Mouse (Mus musculus) liver, adult 2 months (tissue): Measurements from ENCODE around the gene Mon1a. TPM values are rescaled to one million over a fixed set of nuclear protein-coding genes. Genes with fewer than 3 reads are reported as not detected.

ENCODE experiments used
- DNase-seq: peaks from one replicate; pipeline ENCODE4 v3.0.0-alpha.2; 2011; ENCODE audit warnings: low read depth, low spot score; ENCODE audit errors: extremely low read depth
- H3K27ac ChIP-seq: fragments of 200-500 bp; replicated peaks from 2 replicates; pipeline ENCODE4 v1.5.1; 2012; ENCODE audit warnings: low read depth, mild to moderate bottlenecking, control low read depth, inconsistent platforms, low read length; ENCODE audit not compliant: insufficient read depth
- H3K27me3 ChIP-seq: fragments of 200-500 bp; 2 replicates; pipeline ENCODE4 v1.6.1; 2012; ENCODE audit warnings: mild to moderate bottlenecking, moderate library complexity, low read length, inconsistent platforms; ENCODE audit not compliant: control insufficient read depth, insufficient read depth
- H3K36me3 ChIP-seq: fragments of 200-500 bp; 2 replicates; pipeline ENCODE4 v1.6.1; 2012; ENCODE audit warnings: low read length, inconsistent platforms; ENCODE audit not compliant: control insufficient read depth, insufficient read depth
- H3K4me1 ChIP-seq: fragments of 200-500 bp; 2 replicates; pipeline ENCODE4 v1.6.1; 2011; ENCODE audit warnings: low read length; ENCODE audit not compliant: control insufficient read depth, insufficient read depth
- H3K4me3 ChIP-seq: fragments of 200-500 bp; 2 replicates; pipeline ENCODE4 v1.5.1; 2011; ENCODE audit warnings: low read depth, mild to moderate bottlenecking, control low read depth, low read length, moderate library complexity; ENCODE audit not compliant: insufficient read depth
- H3K79me2 ChIP-seq: fragments of 200-500 bp; 2 replicates; pipeline ENCODE4 v1.6.1; 2012; ENCODE audit warnings: inconsistent platforms, mild to moderate bottlenecking, low read length, moderate library complexity; ENCODE audit not compliant: control insufficient read depth, insufficient read depth
- H3K9ac ChIP-seq: fragments of 200-500 bp; 2 replicates; pipeline ENCODE4 v1.6.1; 2012; ENCODE audit warnings: low read depth, mild to moderate bottlenecking, control low read depth, inconsistent platforms, low read length
- CTCF ChIP-seq: fragments of 200-500 bp; IDR thresholded peaks from 2 replicates; pipeline ENCODE4 v1.5.1; 2011; ENCODE audit warnings: low read depth, low read length, control low read depth
- POLR2A ChIP-seq: fragments of 200-500 bp; IDR thresholded peaks from 2 replicates; pipeline ENCODE4 v1.6.1; 2011; ENCODE audit warnings: low read length, control low read depth; ENCODE audit not compliant: insufficient read depth; ENCODE audit errors: extremely low read depth
- WGBS: fragments of 180-500 bp; shearing (Covaris S2); methylation state at CpG from one replicate; pipeline ENCODE4 v1.1.7; 2018; 5-methylcytosine and 5-hydroxymethylcytosine counted together
- polyA plus RNA-seq: library from polyadenylated mRNA; depleted of rRNA; stranded (reverse); fragments of >200 nt; gene quantifications from 2 replicates; pipeline ENCODE4 v1.2.3, GENCODE M21; 2012; rRNA removed
- total RNA-seq: library from RNA; depleted of rRNA; stranded (reverse); fragments of >200 nt; gene quantifications from 2 replicates; pipeline ENCODE4 v1.2.3, GENCODE M21; 2014; rRNA removed

The Mon1a gene
- total and polyA plus RNA-seq, 2 experiments, result 12.4 to 29.6 TPM

DNA sequence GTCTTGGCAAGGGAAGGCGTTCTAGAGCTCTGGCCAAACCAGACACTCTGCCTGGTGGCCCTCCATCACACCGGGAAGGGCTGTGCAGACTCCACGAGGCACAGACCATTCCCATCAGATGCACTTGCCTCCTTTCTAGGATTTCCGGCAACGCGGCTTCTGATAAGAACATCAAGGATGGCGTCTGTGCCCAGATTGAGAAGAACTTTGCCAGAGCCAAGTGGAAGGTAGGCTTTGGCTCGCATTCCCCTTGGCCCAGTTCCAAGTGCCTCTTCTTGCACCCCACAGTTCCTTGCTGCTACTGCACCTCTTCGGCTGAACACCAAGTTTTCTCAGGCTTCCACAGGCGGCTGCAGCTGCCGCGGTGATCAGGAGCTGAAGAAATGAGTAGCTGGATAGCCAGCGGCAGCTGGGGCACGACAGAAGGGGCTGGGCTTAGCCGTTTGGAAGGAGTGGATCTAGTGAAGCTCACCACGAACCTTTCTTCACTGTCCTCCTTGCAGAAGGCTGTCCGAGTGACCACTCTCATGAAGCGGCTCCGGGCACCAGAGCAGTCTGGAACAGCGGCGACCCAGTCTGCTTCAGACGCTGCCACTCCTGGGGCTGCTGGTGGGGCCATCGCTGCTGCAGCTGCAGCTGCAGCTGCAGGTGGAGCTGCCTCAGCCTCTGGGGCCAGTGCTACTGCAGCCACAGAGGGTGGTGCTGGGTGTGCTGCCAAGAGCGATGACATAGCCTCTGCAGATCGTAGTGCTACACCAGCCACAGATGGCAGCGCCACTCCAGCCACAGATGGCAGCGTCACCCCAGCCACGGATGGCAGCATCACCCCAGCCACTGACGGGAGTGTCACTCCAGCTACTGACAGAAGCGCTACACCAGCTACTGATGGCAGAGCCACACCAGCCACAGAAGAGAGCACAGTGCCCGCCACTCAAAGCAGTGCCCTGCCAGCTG, 59.6 kb downstream of the Mon1a start:
- H3K27ac ChIP-seq, result no peak overlapping the region
- WGBS, result 88% methylated on average over 31 of the region's 31 CpGs
- no peak overlapping the region for H3K4me3 ChIP-seq
- TF ChIP-seq POLR2A (no peak), CTCF (no peak)
- DNase-seq, result no peak
- no peaks in the 10 kb centered on the region for H3K36me3 ChIP-seq
- H3K4me1 ChIP-seq, result no peaks in the 10 kb centered on the region
- H3K79me2 ChIP-seq, result no peaks in the 10 kb centered on the region
- no peak overlapping the region for H3K9ac ChIP-seq
- H3K27me3 ChIP-seq, result no peaks in the 10 kb centered on the region

DNA sequence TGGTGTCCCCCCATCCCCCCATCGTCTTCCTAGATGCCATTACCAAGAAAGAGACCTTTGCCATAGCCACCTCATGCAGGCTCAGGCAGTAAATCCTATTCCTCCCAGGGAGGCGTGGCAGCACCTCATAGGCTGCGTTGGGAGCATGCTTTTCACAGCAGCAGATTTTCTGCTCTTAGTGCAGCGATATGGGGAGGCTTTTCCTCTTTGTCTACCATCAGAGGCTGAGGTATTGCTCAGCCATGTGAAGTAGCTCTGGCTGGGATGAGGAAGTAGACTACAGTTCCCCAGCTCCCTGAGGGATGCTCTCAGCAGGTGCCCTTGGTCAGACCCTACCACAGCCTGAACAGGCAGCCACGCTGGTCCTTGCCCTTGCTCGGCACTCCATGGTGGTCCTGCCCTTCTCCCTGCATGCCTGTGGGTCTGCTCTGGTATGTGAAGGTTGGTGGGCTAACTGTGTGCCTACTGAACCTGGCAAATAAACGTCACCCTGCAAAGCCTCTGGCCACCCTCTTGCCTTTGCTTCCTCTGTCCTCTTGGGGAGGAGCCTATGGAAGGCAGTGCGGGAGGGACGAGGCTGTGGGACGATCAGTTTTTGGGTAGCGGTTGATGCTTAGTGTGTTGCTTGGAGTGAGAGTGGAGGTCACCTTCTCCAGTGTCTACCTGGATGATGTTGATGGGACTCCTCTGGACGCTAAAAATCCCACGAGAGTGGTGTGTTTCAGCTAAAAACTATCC, 61.4 kb downstream of the Mon1a start:
- Histone ChIP-seq H3K4me1 (no peaks in the 10 kb centered on the region), H3K27ac (no peak overlapping the region), H3K4me3 (no peak overlapping the region), H3K79me2 (no peaks in the 10 kb centered on the region), H3K9ac (no peak overlapping the region), H3K27me3 (no peaks in the 10 kb centered on the region), H3K36me3 (no peaks in the 10 kb centered on the region)
- TF ChIP-seq POLR2A (no peak), CTCF (no peak)
- DNase-seq, result no peak
- 86% methylated on average over 13 of the region's 13 CpGs for WGBS

DNA sequence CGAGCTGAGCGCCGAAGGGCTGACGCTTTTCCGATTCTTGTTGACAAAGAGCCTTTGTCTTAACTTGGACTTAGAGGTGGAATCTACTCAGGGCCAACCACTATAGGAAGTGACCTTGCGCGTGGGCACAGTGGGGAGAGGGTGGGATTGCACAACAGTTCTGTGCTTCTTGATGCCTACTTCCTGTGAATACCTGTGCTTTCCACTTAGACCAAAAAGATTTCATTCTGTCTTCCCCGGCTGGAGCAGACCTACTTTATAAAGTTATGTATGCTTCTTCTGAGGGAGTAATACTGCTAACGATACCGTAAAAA, 61.9 kb downstream of the Mon1a start, which contains the start of gene Traip:
Gene Traip, plus strand, starts transcription at position 215 of the 314 bp plus-strand sequence.
- TF ChIP-seq CTCF (no peak), POLR2A (no peak)
- 90% methylated on average over 10 of the region's 10 CpGs for WGBS

DNA sequence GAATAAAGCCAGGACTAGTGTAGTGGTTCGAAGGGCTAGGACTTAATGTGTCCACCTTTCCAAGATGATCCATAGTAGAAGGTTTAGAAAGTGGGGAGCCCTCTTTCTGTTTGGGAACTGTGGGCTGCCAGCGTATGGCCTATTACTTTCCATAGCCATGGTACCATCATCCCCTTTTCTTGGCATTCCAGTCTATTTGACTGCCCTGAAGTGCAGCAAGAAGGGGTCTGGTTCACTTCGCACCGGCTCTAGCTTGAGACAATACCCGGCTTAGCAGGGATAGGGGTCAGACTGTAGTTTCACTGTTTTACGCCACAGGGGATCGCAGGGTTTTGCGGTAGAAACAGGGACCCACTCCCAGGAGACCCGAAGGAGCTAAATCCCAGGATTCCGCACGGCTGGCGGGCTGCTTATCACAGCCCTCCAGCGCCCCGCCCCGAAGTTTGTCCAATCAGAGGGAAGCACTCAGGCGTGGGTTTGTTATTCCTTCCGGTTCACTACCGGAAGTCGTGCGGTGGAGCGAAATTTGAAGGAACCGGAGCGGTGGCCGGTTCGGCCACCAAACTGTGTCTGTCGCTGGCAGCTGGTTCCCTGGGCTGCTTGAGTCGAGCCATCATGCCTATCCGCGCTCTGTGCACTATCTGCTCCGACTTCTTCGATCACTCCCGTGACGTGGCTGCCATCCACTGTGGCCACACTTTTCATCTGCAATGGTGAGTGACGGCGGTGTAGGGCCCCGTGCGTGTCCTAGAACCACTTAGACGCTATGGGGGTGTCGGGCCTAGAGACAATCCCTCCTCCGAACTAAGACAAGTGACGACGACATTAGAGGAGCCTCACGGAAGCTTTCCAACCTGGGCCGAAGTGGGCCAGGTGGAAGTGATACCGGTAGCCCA, 62.8 kb downstream of the Mon1a start:
- WGBS, result 8% methylated on average over 45 of the region's 45 CpGs

More for the DNA sequence above, 61.9 kb downstream of the Mon1a start, which contains the start of gene Traip:
- Histone ChIP-seq H3K9ac (peak within 1 kb of the TSS; percentile 91), H3K4me3 (peak within 1 kb of the TSS; percentile 81), H3K36me3 (no peaks in the 10 kb centered on the region), H3K27ac (peak within 1 kb of the TSS; percentile 89), H3K79me2 (no peaks in the 10 kb centered on the region), H3K4me1 (no peaks in the 10 kb centered on the region), H3K27me3 (no peaks in the 10 kb centered on the region)
- DNase-seq, result no peak

More for the DNA sequence above, 62.8 kb downstream of the Mon1a start:
- peak; percentile 51; the same call in 1 of the 2 replicates for TF ChIP-seq POLR2A
- TF ChIP-seq CTCF, result no peak
- no peaks in the 10 kb centered on the region for H3K27me3 ChIP-seq
- peak overlapping the region; percentile 91 for H3K9ac ChIP-seq
- no peaks in the 10 kb centered on the region for H3K79me2 ChIP-seq
- H3K27ac ChIP-seq, result peak overlapping the region; percentile 89
- H3K4me1 ChIP-seq, result no peaks in the 10 kb centered on the region
- H3K36me3 ChIP-seq, result no peaks in the 10 kb centered on the region
- peak overlapping the region; percentile 81 for H3K4me3 ChIP-seq
- peak; percentile 69 for DNase-seq

Other genes starting within 250 kb of the Mon1a start
- gene Slc38a3, start 218.6 kb upstream of the Mon1a start, total RNA-seq, result 982 and 1,378 TPM in 2 replicates
- 3,567 and 4,585 TPM in 2 replicates for gene Slc38a3, start 218.6 kb upstream of the Mon1a start, polyA plus RNA-seq
- 3.2 and 6.3 TPM in 2 replicates for gene Gnat1, start 208.4 kb upstream of the Mon1a start, total RNA-seq
- gene Gnat1, start 208.4 kb upstream of the Mon1a start, polyA plus RNA-seq, result 5.5 and 7.1 TPM in 2 replicates
- 3.5 and 4.6 TPM in 2 replicates for gene Sema3f, start 177.7 kb upstream of the Mon1a start, total RNA-seq
- 6.7 and 8.9 TPM in 2 replicates for gene Sema3f, start 177.7 kb upstream of the Mon1a start, polyA plus RNA-seq
- gene Rbm5, start 117.2 kb upstream of the Mon1a start, total RNA-seq, result 46.2 and 48.3 TPM in 2 replicates
- 18.1 and 31.3 TPM in 2 replicates for gene Rbm5, start 117.2 kb upstream of the Mon1a start, polyA plus RNA-seq
- 31.8 and 34.4 TPM in 2 replicates for gene Rbm6, start 14.9 kb upstream of the Mon1a start, total RNA-seq
- gene Rbm6, start 14.9 kb upstream of the Mon1a start, polyA plus RNA-seq, result 8.3 and 9.9 TPM in 2 replicates
- gene Mst1r, start 18.7 kb downstream of the Mon1a start, total RNA-seq, result 0.18 and 0.27 TPM in 2 replicates
- gene Mst1r, start 18.7 kb downstream of the Mon1a start, polyA plus RNA-seq, result 0.70 and 1.2 TPM in 2 replicates
- gene Actl11, start 40.3 kb downstream of the Mon1a start, total RNA-seq, result not detected in 2 replicates
- gene Actl11, start 40.3 kb downstream of the Mon1a start, polyA plus RNA-seq, result not detected in 2 replicates
- 0.07 TPM in 1 of 2 replicates, not detected in the other for gene Camkv, start 47.5 kb downstream of the Mon1a start, total RNA-seq
- not detected in 2 replicates for gene Camkv, start 47.5 kb downstream of the Mon1a start, polyA plus RNA-seq
- 0.18 and 0.40 TPM in 2 replicates for gene Traip, start 62.0 kb downstream of the Mon1a start, total RNA-seq
- 0.12 and 0.21 TPM in 2 replicates for gene Traip, start 62.0 kb downstream of the Mon1a start, polyA plus RNA-seq
- gene Uba7, start 87.4 kb downstream of the Mon1a start, total RNA-seq, result 16.4 and 22.0 TPM in 2 replicates
- gene Uba7, start 87.4 kb downstream of the Mon1a start, polyA plus RNA-seq, result 19.3 and 30.6 TPM in 2 replicates
- gene Gm20661, start 94.9 kb downstream of the Mon1a start, total RNA-seq, result not detected in 2 replicates
- gene Gm20661, start 94.9 kb downstream of the Mon1a start, polyA plus RNA-seq, result 0.10 TPM in 1 of 2 replicates, not detected in the other
- gene Inka1, start 97.7 kb downstream of the Mon1a start, total RNA-seq, result 0.87 and 1.3 TPM in 2 replicates
- gene Inka1, start 97.7 kb downstream of the Mon1a start, polyA plus RNA-seq, result 1.1 and 1.7 TPM in 2 replicates
- gene Cdhr4, start 104.3 kb downstream of the Mon1a start, total RNA-seq, result not detected in 2 replicates
- 0.19 and 0.44 TPM in 2 replicates for gene Cdhr4, start 104.3 kb downstream of the Mon1a start, polyA plus RNA-seq
- gene Gm20662, start 108.2 kb downstream of the Mon1a start, total RNA-seq, result 1.7 TPM in 1 of 2 replicates, not detected in the other
- 0.44 and 0.76 TPM in 2 replicates for gene Gm20662, start 108.2 kb downstream of the Mon1a start, polyA plus RNA-seq
- gene Ip6k1, start 114.3 kb downstream of the Mon1a start, total RNA-seq, result 40.1 and 47.7 TPM in 2 replicates
- gene Ip6k1, start 114.3 kb downstream of the Mon1a start, polyA plus RNA-seq, result 45.7 and 46.3 TPM in 2 replicates
- 14.0 and 54.7 TPM in 2 replicates for gene Gmppb, start 161.1 kb downstream of the Mon1a start, total RNA-seq
- gene Gmppb, start 161.1 kb downstream of the Mon1a start, polyA plus RNA-seq, result 16.5 and 21.4 TPM in 2 replicates
- 0.37 and 0.47 TPM in 2 replicates for gene Amigo3, start 165.0 kb downstream of the Mon1a start, total RNA-seq
- gene Amigo3, start 165.0 kb downstream of the Mon1a start, polyA plus RNA-seq, result 1.2 and 2.8 TPM in 2 replicates
- gene Mst1, start 192.3 kb downstream of the Mon1a start, total RNA-seq, result 143 and 177 TPM in 2 replicates
- gene Mst1, start 192.3 kb downstream of the Mon1a start, polyA plus RNA-seq, result 203 and 264 TPM in 2 replicates
- gene Rnf123, start 195.2 kb downstream of the Mon1a start, total RNA-seq, result 19.6 and 29.6 TPM in 2 replicates
- gene Rnf123, start 195.2 kb downstream of the Mon1a start, polyA plus RNA-seq, result 79.8 and 97.5 TPM in 2 replicates
- gene Apeh, start 206.5 kb downstream of the Mon1a start, total RNA-seq, result 53.3 and 54.3 TPM in 2 replicates
- 89.0 and 116 TPM in 2 replicates for gene Apeh, start 206.5 kb downstream of the Mon1a start, polyA plus RNA-seq